Mouse (Mus musculus) intestine, embryonic 14.5 days (tissue): ENCODE data around the gene Rbbp4. TPM values are rescaled to one million over a fixed set of nuclear protein-coding genes. Genes with fewer than 3 reads are reported as not detected.
A peak's percentile ranks its signal among the peaks of the same experiment; 100 is the strongest.

Source experiments
- ATAC-seq: fragments of 200-750 bp; cut with Nextera tagmentation; replicated peaks from 2 replicates; pipeline ENCODE4 v1.8.0; 2017; ENCODE audit warnings: low read depth, moderate number of reproducible peaks, moderate TSS enrichment, moderate library complexity; ENCODE audit not compliant: low FRiP score, low TSS enrichment
- DNase-seq: peaks from one replicate; pipeline ENCODE4 v3.0.0-alpha.2; 2018; ENCODE audit warnings: low spot score
- H3K27ac ChIP-seq: fragments of 300-500 bp; sonication (generic); 2 replicates; pipeline ENCODE4 v1.5.1; 2014; ENCODE audit warnings: low read depth, mild to moderate bottlenecking, control low read depth
- H3K27me3 ChIP-seq: fragments of 300-500 bp; sonication (generic); replicated peaks from 2 replicates; pipeline ENCODE4 v1.6.1; 2014; ENCODE audit warnings: low read length, control low read depth; ENCODE audit not compliant: control insufficient read depth, insufficient read depth
- H3K36me3 ChIP-seq: fragments of 300-500 bp; sonication (generic); 2 replicates; pipeline ENCODE4 v1.6.1; 2014; ENCODE audit warnings: low read length, control low read depth; ENCODE audit not compliant: control insufficient read depth, insufficient read depth
- H3K4me1 ChIP-seq: fragments of 300-500 bp; sonication (generic); replicated peaks from 2 replicates; pipeline ENCODE4 v1.6.1; 2014; ENCODE audit warnings: low read length, control low read depth, mixed read lengths; ENCODE audit not compliant: control insufficient read depth, insufficient read depth
- H3K4me2 ChIP-seq: fragments of 300-500 bp; sonication (generic); 2 replicates; pipeline ENCODE4 v1.6.1; 2014; ENCODE audit warnings: low read length
- H3K4me3 ChIP-seq: fragments of 300-500 bp; sonication (generic); 2 replicates; pipeline ENCODE4 v1.5.1; 2014; ENCODE audit warnings: low read depth, low read length, control low read depth, mixed read lengths
- H3K9ac ChIP-seq: fragments of 300-500 bp; sonication (generic); 2 replicates; pipeline ENCODE4 v1.6.1; 2014; ENCODE audit warnings: mild to moderate bottlenecking, low read length
- H3K9me3 ChIP-seq: fragments of 300-500 bp; sonication (generic); 2 replicates; pipeline ENCODE4 v1.6.1; 2016; ENCODE audit warnings: low read length, control low read depth; ENCODE audit not compliant: control insufficient read depth
- WGBS: fragments of 180-500 bp; shearing (Covaris S2); extraction: QIAGEN DNeasy Blood & Tissue Kit; methylation state at CpG from one replicate; pipeline ENCODE4 v1.1.7; 2014; 5-methylcytosine and 5-hydroxymethylcytosine counted together
- polyA plus RNA-seq: library from polyadenylated mRNA; unstranded; fragments of >200 nt; fragmentation: Nextera tagmentation; extraction: Ambion mirVana; gene quantifications from 2 replicates; pipeline ENCODE4 v1.2.1, GENCODE M21; 2014

Gene Rbbp4
- polyA plus RNA-seq, 1 experiment from 2014 or later, result 333 TPM

DNA sequence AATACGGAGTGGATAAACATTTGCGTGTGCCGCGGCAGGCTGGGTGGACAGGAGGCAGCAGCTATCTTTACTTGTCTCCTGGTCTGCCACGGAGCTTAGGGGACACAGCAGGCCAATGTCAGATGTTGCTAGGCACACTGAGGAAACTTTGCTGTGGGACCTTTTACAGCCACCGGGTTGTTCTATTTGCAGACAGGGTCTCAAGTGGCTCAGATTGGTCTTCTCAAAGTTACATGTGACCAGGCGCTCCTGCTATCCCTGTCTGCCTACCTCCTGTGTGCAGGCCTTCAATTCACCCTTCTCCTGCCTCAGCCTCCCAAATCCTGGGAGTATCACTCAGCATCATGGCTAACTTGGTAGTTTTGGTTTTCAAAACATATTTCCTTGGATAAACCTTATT lies 39.1 kb downstream of the Rbbp4 start:
- Histone ChIP-seq H3K9me3 (peaks cover 3% of the 10 kb centered on the region; the same call in 1 of the 2 replicates), H3K27ac (no peak overlapping the region), H3K36me3 (no peaks in the 10 kb centered on the region), H3K4me2 (no peak overlapping the region), H3K4me3 (no peak overlapping the region), H3K4me1 (peaks cover 4% of the 10 kb centered on the region), H3K27me3 (no peaks in the 10 kb centered on the region), H3K9ac (no peak overlapping the region)
- WGBS, result 67% methylated on average over 7 of the region's 7 CpGs
- ATAC-seq (no peak), DNase-seq (no peak)

GRCm38 (mm10) chr4:129295188-129295587 lies 40.0 kb downstream of the Rbbp4 start:
- Histone ChIP-seq H3K4me2 (no peak overlapping the region), H3K36me3 (no peaks in the 10 kb centered on the region), H3K9me3 (no peaks in the 10 kb centered on the region), H3K4me1 (peaks cover 4% of the 10 kb centered on the region), H3K27ac (no peak overlapping the region), H3K9ac (no peak overlapping the region), H3K4me3 (no peak overlapping the region), H3K27me3 (no peaks in the 10 kb centered on the region)
- WGBS, result 52% methylated on average over 2 of the region's 2 CpGs
- ATAC-seq (no peak), DNase-seq (no peak)

DNA sequence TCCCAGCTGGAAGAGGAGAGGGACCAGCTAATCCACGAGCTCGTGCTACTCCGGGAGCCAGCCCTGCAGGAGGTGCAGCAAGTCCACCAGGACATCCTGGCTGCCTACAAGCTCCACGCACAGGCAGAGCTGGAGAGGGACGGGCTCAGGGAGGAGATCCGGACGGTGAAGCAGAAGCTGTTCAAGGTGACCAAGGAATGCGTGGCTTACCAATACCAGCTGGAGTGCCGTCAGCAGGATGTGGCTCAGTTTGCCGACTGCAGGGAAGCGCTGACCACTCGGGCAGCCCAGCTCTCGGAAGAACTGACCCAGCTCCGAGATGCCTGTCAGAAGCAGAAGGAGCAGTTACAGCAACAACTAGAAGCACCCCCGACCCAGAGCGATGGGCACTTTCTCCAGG lies 41.5 kb downstream of the Rbbp4 start:
- no peak for DNase-seq
- H3K27ac ChIP-seq, result no peak overlapping the region
- H3K36me3 ChIP-seq, result no peaks in the 10 kb centered on the region
- no peaks in the 10 kb centered on the region for H3K9me3 ChIP-seq
- ATAC-seq, result no peak
- H3K4me2 ChIP-seq, result peak overlapping the region; percentile 9; the same call in 1 of the 2 replicates
- peaks cover 4% of the 10 kb centered on the region for H3K4me1 ChIP-seq
- no peaks in the 10 kb centered on the region for H3K27me3 ChIP-seq
- H3K4me3 ChIP-seq, result no peak overlapping the region
- WGBS, result 35% methylated on average over 16 of the region's 16 CpGs
- no peak overlapping the region for H3K9ac ChIP-seq

GRCm38 (mm10) chr4:129292831-129293230 lies 42.3 kb downstream of the Rbbp4 start:
- ATAC-seq (no peak), DNase-seq (no peak)
- Histone ChIP-seq H3K27ac (no peak overlapping the region), H3K27me3 (no peaks in the 10 kb centered on the region), H3K4me2 (no peak overlapping the region), H3K9me3 (no peaks in the 10 kb centered on the region), H3K4me3 (no peak overlapping the region), H3K4me1 (no peaks in the 10 kb centered on the region), H3K9ac (no peak overlapping the region), H3K36me3 (no peaks in the 10 kb centered on the region)
- 67% methylated on average over 7 of the region's 7 CpGs for WGBS

GRCm38 (mm10) chr4:129289671-129290070 lies 45.5 kb downstream of the Rbbp4 start:
- Histone ChIP-seq H3K9me3 (no peaks in the 10 kb centered on the region), H3K36me3 (no peaks in the 10 kb centered on the region), H3K27me3 (peaks cover 17% of the 10 kb centered on the region), H3K4me2 (no peak overlapping the region), H3K4me3 (no peak overlapping the region), H3K9ac (no peak overlapping the region), H3K27ac (no peak overlapping the region), H3K4me1 (peaks cover 7% of the 10 kb centered on the region; the same call in 1 of the 2 replicates)
- WGBS, result 86% methylated on average over 8 of the region's 8 CpGs
- no peak for DNase-seq
- ATAC-seq, result no peak

DNA sequence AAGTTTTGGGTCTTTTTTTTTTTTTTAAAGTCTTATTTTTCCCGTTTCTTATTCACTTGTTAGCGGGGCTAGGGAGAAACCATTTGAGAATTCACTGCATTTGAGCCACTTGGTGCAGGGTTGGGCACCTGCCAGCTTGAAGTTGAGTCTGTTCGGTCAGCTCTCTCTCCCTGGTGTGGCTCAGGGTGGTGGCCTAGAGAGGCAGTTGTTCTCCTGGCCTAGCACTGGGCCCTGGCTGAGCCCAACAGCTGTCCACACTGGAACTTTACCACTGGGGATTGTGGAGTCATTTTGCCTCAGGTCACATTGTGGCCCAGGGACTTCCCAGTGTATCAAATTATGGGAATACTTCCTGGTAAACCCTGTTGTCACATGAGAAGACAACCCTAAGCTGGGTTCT lies 47.1 kb downstream of the Rbbp4 start:
- H3K9ac ChIP-seq, result no peak overlapping the region
- no peak for DNase-seq
- no peak overlapping the region for H3K27ac ChIP-seq
- 33% methylated on average over 3 of the region's 3 CpGs for WGBS
- H3K9me3 ChIP-seq, result no peaks in the 10 kb centered on the region
- no peaks in the 10 kb centered on the region for H3K36me3 ChIP-seq
- H3K27me3 ChIP-seq, result peaks cover 17% of the 10 kb centered on the region
- H3K4me1 ChIP-seq, result peaks cover 7% of the 10 kb centered on the region; the same call in 1 of the 2 replicates
- ATAC-seq, result no peak
- peak overlapping the region; percentile 100 for H3K4me2 ChIP-seq
- H3K4me3 ChIP-seq, result no peak overlapping the region; the same call in 1 of the 2 replicates

GRCm38 (mm10) chr4:129287472-129287981 lies 47.6 kb downstream of the Rbbp4 start, which contains the start of gene Sync:
Gene Sync, plus strand, starts transcription at chr4:129287617.
- WGBS, result 1% methylated on average over 53 of the region's 53 CpGs
- Histone ChIP-seq H3K9ac (peak within 1 kb of the TSS; percentile 51), H3K4me1 (peaks cover 7% of the 10 kb centered on the region; the same call in 1 of the 2 replicates), H3K27me3 (peaks cover 17% of the 10 kb centered on the region), H3K4me2 (peak within 1 kb of the TSS; percentile 100), H3K27ac (no peak within 1 kb of the TSS), H3K4me3 (peak within 1 kb of the TSS; percentile 45), H3K36me3 (no peaks in the 10 kb centered on the region), H3K9me3 (no peaks in the 10 kb centered on the region)
- DNase-seq (peak; percentile 66), ATAC-seq (peak; percentile 40)

- Histone ChIP-seq H3K4me3 (peak overlapping the region; percentile 45), H3K9me3 (no peaks in the 10 kb centered on the region), H3K4me2 (peak overlapping the region; percentile 100), H3K4me1 (peaks cover 7% of the 10 kb centered on the region; the same call in 1 of the 2 replicates), H3K36me3 (no peaks in the 10 kb centered on the region), H3K9ac (peak overlapping the region; percentile 51), H3K27ac (no peak overlapping the region), H3K27me3 (peaks cover 17% of the 10 kb centered on the region)
- peak; percentile 46 for ATAC-seq
- 3% methylated on average over 28 of the region's 28 CpGs for WGBS
- peak; percentile 69 for DNase-seq
Measured at GRCm38 (mm10) chr4:129286683-129287471, 48.3 kb downstream of the Rbbp4 start.
